Mouse (Mus musculus): ENCODE data around the gene Stmn3. TPM values are rescaled to one million over a fixed set of nuclear protein-coding genes. Genes with fewer than 3 reads are reported as not detected.

Stmn3 gene
- 0.20 TPM in 1 of 2 replicates, not detected in the other for polyA plus RNA-seq (2012; ENCODE audit: low replicate concordance)

DNA sequence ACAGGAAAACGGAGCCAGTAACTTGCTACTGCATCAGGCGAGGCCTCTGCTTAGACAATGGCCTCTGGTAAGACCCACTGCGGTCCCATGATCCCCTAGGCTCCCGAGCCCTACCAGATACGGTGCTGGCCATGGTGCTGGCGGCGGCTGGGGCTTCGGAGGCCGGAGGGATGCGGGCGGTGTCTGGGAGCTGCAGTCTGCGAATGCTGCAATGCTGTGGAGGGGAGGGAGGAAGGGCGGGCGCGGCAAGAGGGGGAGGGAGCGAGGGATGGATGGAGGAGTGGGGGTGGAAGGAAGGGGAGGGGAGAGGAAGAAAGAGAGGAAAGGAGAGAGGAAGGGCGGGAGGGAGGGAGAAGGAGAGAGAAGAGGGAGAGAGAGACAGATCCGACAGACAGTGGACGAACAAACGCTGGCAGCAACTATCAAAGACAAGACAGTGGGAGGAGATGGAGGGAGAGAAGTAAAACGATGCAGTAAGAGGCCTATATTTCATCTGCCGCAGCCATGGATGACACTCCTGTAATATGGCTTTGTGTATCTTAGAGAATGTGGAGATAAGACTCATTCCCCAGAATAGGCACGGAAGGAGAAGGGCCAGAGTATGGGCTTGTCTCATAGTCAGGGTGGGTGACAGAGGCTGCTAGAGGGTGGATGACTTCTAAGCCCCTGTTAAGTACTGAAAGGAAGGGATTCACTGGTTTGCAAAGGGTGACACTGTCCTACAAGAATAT is at the start of gene Stmn3:
Stmn3 (minus strand) TSS at position 421 of the 731 bp plus-strand sequence.

DNA sequence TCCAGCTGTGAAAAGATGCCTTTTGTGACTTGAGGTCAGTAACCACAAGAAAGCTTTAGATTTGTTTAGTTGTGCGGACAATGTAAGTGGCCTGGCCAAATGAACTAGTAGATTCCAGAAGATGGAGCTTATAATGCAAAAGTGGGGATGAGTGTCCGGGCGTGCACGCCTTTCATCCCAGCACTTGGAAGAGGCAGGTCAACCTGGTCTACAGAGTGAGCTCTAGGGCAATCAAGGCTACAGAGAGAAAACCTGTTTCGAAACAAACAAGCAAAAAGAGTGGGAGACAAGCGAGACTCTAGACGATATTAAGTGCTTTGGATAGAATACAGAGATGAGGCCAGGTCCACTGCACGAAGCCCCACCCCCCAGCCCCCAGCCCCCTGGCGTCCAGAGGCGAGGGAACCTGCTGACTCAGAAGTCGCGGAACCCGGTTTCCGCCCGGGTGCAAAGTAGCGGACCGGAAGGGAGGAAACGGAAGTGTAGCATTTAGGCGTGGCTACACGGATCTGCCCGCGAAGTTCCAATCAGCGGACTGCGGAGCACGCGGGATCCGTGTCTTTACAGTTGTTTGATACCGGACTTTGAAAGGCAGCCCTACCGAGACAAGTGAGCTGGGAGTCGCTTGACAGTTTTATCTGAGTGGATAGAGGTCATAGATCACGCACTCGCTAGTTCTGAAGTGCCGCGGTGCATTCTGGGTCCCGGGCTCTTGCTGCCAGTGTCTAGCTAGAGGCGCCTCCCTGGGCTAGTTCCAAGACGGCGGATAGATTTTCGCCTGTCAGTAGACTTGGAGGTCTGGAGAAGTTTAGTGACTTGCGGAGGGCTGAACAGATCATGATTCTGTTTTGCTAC is 5.2 kb upstream of the Stmn3 start, which contains the start of gene Rtel1:
Rtel1 (plus strand) TSS at position 492 of the 855 bp plus-strand sequence.

DNA sequence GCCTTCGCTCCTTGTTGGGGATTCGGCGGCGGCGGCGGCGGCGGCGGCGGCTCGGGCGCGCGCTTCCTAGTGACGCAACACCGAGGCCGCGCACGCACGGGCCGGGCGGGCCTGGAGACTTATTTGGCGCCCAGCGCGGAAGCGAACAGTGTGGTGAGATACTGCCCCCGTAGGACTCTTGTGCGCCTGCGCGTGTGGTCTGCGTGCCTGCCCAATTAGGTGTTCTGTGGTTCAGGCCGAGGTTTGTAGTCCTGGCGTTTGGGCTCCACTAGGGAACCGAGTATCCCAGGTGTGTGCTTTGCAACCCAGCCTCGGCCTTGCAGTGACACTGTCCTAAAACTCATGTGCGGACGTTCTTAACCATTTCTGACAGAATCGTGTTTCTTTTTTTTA is 26.3 kb downstream of the Stmn3 start, which contains the start of gene Gmeb2:
Gmeb2 (minus strand) TSS at position 78 of the 393 bp plus-strand sequence.

Other genes starting within 250 kb of the Stmn3 start
- not detected in 2 replicates for gene Kcnq2, start 179.2 kb downstream of the Stmn3 start, polyA plus RNA-seq (2012; ENCODE audit: low replicate concordance)
- gene Eef1a2, start 157.5 kb downstream of the Stmn3 start, polyA plus RNA-seq (2012; ENCODE audit: low replicate concordance) = not detected in 2 replicates
- gene Ppdpf, start 127.3 kb downstream of the Stmn3 start, polyA plus RNA-seq (2012; ENCODE audit: low replicate concordance) = 459 and 1,010 TPM in 2 replicates
- gene Ptk6, start 111.7 kb downstream of the Stmn3 start, polyA plus RNA-seq (2012; ENCODE audit: low replicate concordance) = 0.06 and 0.08 TPM in 2 replicates
- 0.58 and 2.5 TPM in 2 replicates for gene Srms, start 101.3 kb downstream of the Stmn3 start, polyA plus RNA-seq (2012; ENCODE audit: low replicate concordance)
- 1.9 and 3.0 TPM in 2 replicates for gene Fndc11, start 94.5 kb downstream of the Stmn3 start, polyA plus RNA-seq (2012; ENCODE audit: low replicate concordance)
- gene Helz2, start 72.5 kb downstream of the Stmn3 start, polyA plus RNA-seq (2012; ENCODE audit: low replicate concordance) = 66.7 and 97.7 TPM in 2 replicates
- gene Gmeb2, start 26.5 kb downstream of the Stmn3 start, polyA plus RNA-seq (2012; ENCODE audit: low replicate concordance) = 26.1 and 30.2 TPM in 2 replicates
- gene Rtel1, start 5.2 kb upstream of the Stmn3 start, polyA plus RNA-seq (2012; ENCODE audit: low replicate concordance) = 9.2 and 18.9 TPM in 2 replicates
- 46.2 and 56.1 TPM in 2 replicates for gene Zgpat, start 50.4 kb upstream of the Stmn3 start, polyA plus RNA-seq (2012; ENCODE audit: low replicate concordance)
- 22.8 and 30.5 TPM in 2 replicates for gene Arfrp1, start 50.9 kb upstream of the Stmn3 start, polyA plus RNA-seq (2012; ENCODE audit: low replicate concordance)
- gene Lime1, start 65.6 kb upstream of the Stmn3 start, polyA plus RNA-seq (2012; ENCODE audit: low replicate concordance) = 123 and 175 TPM in 2 replicates
- gene Zbtb46, start 144.9 kb upstream of the Stmn3 start, polyA plus RNA-seq (2012; ENCODE audit: low replicate concordance) = 2.7 TPM in 2 replicates
- gene Abhd16b, start 178.7 kb upstream of the Stmn3 start, polyA plus RNA-seq (2012; ENCODE audit: low replicate concordance) = 0.08 and 0.12 TPM in 2 replicates
- gene Tpd52l2, start 182.6 kb upstream of the Stmn3 start, polyA plus RNA-seq (2012; ENCODE audit: low replicate concordance) = 4.3 and 46.6 TPM in 2 replicates
- gene Dnajc5, start 206.0 kb upstream of the Stmn3 start, polyA plus RNA-seq (2012; ENCODE audit: low replicate concordance) = 38.7 and 70.5 TPM in 2 replicates